Mouse (Mus musculus): ENCODE data around the gene Brap.

DNA sequence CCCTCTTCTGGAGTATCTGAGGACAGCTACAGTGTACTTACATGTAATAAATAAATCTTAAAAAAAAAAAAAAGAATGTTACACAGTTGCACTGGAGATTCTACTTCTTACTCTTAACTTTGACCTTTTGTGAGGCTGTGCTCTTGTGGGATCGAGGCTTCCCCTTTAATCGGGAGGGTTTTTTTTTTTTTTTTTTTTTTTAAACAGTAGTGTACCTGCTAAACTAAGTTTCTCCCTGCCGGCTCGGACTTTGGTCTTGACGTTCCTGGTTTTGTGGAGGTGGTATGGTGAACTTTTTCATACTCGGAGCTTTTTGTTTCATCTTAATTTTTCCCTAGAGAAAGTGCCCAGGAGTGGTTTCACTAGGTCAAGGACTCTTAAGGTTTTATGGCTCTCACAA lies 54.6 kb downstream of the Brap start:
- TF ChIP-seq POLR2A (IDR thresholded peaks at IDR 0.05; ENCODE audit: low read depth, low read length), result no peak
- TF ChIP-seq CTCF (IDR thresholded peaks at IDR 0.05; ENCODE audit: extremely low read depth, insufficient read depth, insufficient read length, insufficient replicate concordance), result no peak

Data from spleen, adult 2 months (tissue).